Mouse (Mus musculus) frontal cortex, postnatal 10 days (tissue): Measurements from ENCODE around the gene Cyp2d40.
A peak's percentile ranks its signal among the peaks of the same experiment; 100 is the strongest.
"Not testable (repeated sequence)": the region's sequence is repeated elsewhere in the genome, so short reads cannot be mapped to it uniquely, and the experiment has no call there.

Experiments
- DNase-seq, 2 experiments: peaks; one replicate each; pipeline ENCODE4 v3.0.0; 2022; ENCODE audit warnings: low spot score in 2 of 2, mixed read lengths in 1 of 2

The Cyp2d40 gene

GRCm38 (mm10) chr15:82763631-82764420 lies at the start of gene Cyp2d40:
Gene Cyp2d40 (minus strand): TSS chr15:82764183.
- no peak for DNase-seq

GRCm38 (mm10) chr15:82810556-82810955 lies 46.6 kb upstream of the Cyp2d40 start:
- no peak for DNase-seq

- peak in 1 of 2 experiments; percentile 22 for DNase-seq
Observed at GRCm38 (mm10) chr15:82809511-82809910, 45.5 kb upstream of the Cyp2d40 start.

GRCm38 (mm10) chr15:82806969-82807763 lies 43.2 kb upstream of the Cyp2d40 start:
- DNase-seq, result no peak

- DNase-seq, result peak; percentile 49 to 76
Observed at GRCm38 (mm10) chr15:82804708-82805639, 41.0 kb upstream of the Cyp2d40 start.

- DNase-seq, result no peak
Observed at GRCm38 (mm10) chr15:82795936-82796440, 32.0 kb upstream of the Cyp2d40 start.

GRCm38 (mm10) chr15:82794277-82794676 lies 30.3 kb upstream of the Cyp2d40 start, which contains the start of gene Cyp2d26:
Gene Cyp2d26 (minus strand): TSS chr15:82794294.
- DNase-seq, result no peak

- DNase-seq, result no peak
Observed at GRCm38 (mm10) chr15:82793868-82794267, 29.9 kb upstream of the Cyp2d40 start.

GRCm38 (mm10) chr15:82793454-82793853 lies 29.5 kb upstream of the Cyp2d40 start:
- DNase-seq, result no peak

GRCm38 (mm10) chr15:82792566-82792965 lies 28.6 kb upstream of the Cyp2d40 start:
- DNase-seq, result no peak

- DNase-seq, result no peak
Observed at GRCm38 (mm10) chr15:82784581-82784980, 20.6 kb upstream of the Cyp2d40 start.

- DNase-seq, result no peak
Observed at GRCm38 (mm10) chr15:82783800-82784199, 19.8 kb upstream of the Cyp2d40 start.

- not testable (repeated sequence) for DNase-seq
Observed at GRCm38 (mm10) chr15:82777856-82778255, 13.9 kb upstream of the Cyp2d40 start.

- DNase-seq, result no peak
Observed at GRCm38 (mm10) chr15:82765943-82766342, 2.0 kb upstream of the Cyp2d40 start.

GRCm38 (mm10) chr15:82764881-82765280 lies 898 bp upstream of the Cyp2d40 start:
- no peak for DNase-seq

- DNase-seq, result no peak
Observed at GRCm38 (mm10) chr15:82748141-82748540, 15.8 kb downstream of the Cyp2d40 start.

GRCm38 (mm10) chr15:82747516-82747915 lies 16.5 kb downstream of the Cyp2d40 start:
- DNase-seq, result no peak

GRCm38 (mm10) chr15:82733331-82733925 lies 30.6 kb downstream of the Cyp2d40 start:
- not testable (repeated sequence) for DNase-seq
